Mouse (Mus musculus): ENCODE results near the gene Gm7534.

GRCm38 (mm10) chr4:134234876-134235275 is 32.1 kb upstream of the Gm7534 start:
- TF ChIP-seq CTCF (IDR thresholded peaks at IDR 0.05; ENCODE audit: low read depth, low read length) (no peak), POLR2A (IDR thresholded peaks at IDR 0.05; ENCODE audit: borderline replicate concordance, low read depth, low read length) (no peak)

All from bone marrow macrophage, adult 2 months (primary cell).